Mouse (Mus musculus): Measurements from ENCODE around the gene Arhgef38. TPM values are rescaled to one million over a fixed set of nuclear protein-coding genes. Genes with fewer than 3 reads are reported as not detected.

The Arhgef38 gene
- total and polyA plus RNA-seq, 2 experiments from 2014 or later: 0.12 to 0.33 TPM

GRCm38 (mm10) chr3:133167550-133167949 lies 67.2 kb downstream of the Arhgef38 start:
- 86% methylated on average over 6 of the region's 6 CpGs for WGBS
- Histone ChIP-seq H3K27me3 (ENCODE audit: insufficient read depth, low read length) (no peaks in the 10 kb centered on the region), H3K9ac (no peak overlapping the region), H3K4me3 (ENCODE audit: low read depth, low read length) (no peak overlapping the region), H3K4me2 (ENCODE audit: low read depth) (no peak overlapping the region), H3K36me3 (ENCODE audit: insufficient read depth) (no peaks in the 10 kb centered on the region), H3K27ac (ENCODE audit: low read depth, low read length) (no peak overlapping the region), H3K9me3 (ENCODE audit: low read length) (no peaks in the 10 kb centered on the region), H3K4me1 (ENCODE audit: insufficient read depth) (no peaks in the 10 kb centered on the region)
- ATAC-seq (no peak), DNase-seq (no peak)
- no peak for TF ChIP-seq CTCF (IDR thresholded peaks at IDR 0.05; ENCODE audit: low read depth)

DNA sequence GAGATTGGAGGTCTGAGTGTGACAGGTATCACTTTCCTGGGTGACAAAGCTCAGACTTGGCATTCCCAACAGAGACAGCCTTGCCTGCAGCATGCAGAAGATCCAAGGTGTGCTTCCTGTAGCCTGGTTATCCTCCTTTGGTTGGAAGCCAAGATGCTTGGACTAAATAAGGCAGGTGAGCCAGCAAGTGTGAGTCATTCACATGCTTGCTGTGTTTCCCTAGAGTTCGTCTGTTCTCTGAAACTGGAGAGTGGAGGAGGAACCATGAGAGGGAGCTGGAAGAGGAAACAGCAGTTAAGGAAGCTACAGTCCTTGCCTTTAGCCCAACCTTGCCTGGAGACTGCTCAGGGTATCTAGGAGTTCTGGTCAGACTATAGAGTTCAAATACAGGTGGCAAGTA lies 69.6 kb downstream of the Arhgef38 start:
- Histone ChIP-seq H3K27ac (ENCODE audit: low read depth, low read length) (no peak overlapping the region), H3K36me3 (ENCODE audit: insufficient read depth) (no peaks in the 10 kb centered on the region), H3K4me3 (ENCODE audit: low read depth, low read length) (no peak overlapping the region), H3K9ac (no peak overlapping the region), H3K9me3 (ENCODE audit: low read length) (no peaks in the 10 kb centered on the region), H3K4me2 (ENCODE audit: low read depth) (no peak overlapping the region), H3K27me3 (ENCODE audit: insufficient read depth, low read length) (no peaks in the 10 kb centered on the region; the same call in 1 of the 2 replicates), H3K4me1 (ENCODE audit: insufficient read depth) (no peaks in the 10 kb centered on the region)
- no peak for DNase-seq
- TF ChIP-seq CTCF (IDR thresholded peaks at IDR 0.05; ENCODE audit: low read depth): no peak
- 44% methylated on average over 1 of the region's 1 CpGs for WGBS
- ATAC-seq: no peak

DNA sequence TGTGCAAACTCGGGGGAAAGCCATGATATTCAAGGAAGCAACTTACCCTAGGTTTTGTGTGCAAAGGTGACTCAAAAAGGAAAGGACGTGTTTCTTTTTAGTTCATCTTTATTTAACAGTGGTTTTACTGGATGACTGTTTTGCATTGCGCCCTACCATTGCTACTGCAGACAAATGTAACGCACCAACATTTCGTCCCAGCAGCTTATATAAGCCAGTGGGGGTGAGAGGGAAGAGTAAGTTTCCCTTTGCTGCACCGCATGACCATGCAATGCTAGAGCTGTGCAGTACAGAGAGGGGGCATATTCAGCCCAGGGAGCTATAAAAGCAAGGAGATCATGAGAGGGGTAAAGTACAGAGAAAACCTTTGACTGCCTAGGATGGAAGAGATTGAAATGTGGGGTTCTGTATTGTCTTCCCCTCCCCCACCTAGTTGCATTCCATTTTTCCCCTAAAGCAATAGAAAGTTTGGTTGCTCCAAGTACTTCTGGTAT lies 70.8 kb downstream of the Arhgef38 start:
- no peak overlapping the region for H3K4me2 ChIP-seq (ENCODE audit: low read depth)
- H3K9ac ChIP-seq: no peak overlapping the region
- no peak overlapping the region for H3K27ac ChIP-seq (ENCODE audit: low read depth, low read length)
- TF ChIP-seq CTCF (IDR thresholded peaks at IDR 0.05; ENCODE audit: low read depth): no peak
- H3K36me3 ChIP-seq (ENCODE audit: insufficient read depth): no peaks in the 10 kb centered on the region
- no peaks in the 10 kb centered on the region; the same call in 1 of the 2 replicates for H3K27me3 ChIP-seq (ENCODE audit: insufficient read depth, low read length)
- DNase-seq (no peak), ATAC-seq (no peak)
- H3K4me1 ChIP-seq (ENCODE audit: insufficient read depth): no peaks in the 10 kb centered on the region
- no peak overlapping the region for H3K4me3 ChIP-seq (ENCODE audit: low read depth, low read length)
- H3K9me3 ChIP-seq (ENCODE audit: low read length): no peaks in the 10 kb centered on the region
- 85% methylated on average over 6 of the region's 6 CpGs for WGBS

GRCm38 (mm10) chr3:133163174-133163573 lies 71.6 kb downstream of the Arhgef38 start:
- H3K27me3 ChIP-seq (ENCODE audit: insufficient read depth, low read length): no peaks in the 10 kb centered on the region; the same call in 1 of the 2 replicates
- DNase-seq (peak; percentile 67), ATAC-seq (peak; percentile 85)
- no peaks in the 10 kb centered on the region for H3K9me3 ChIP-seq (ENCODE audit: low read length)
- no peak overlapping the region for H3K4me2 ChIP-seq (ENCODE audit: low read depth)
- no peak for TF ChIP-seq CTCF (IDR thresholded peaks at IDR 0.05; ENCODE audit: low read depth)
- 37% methylated on average over 7 of the region's 7 CpGs for WGBS
- H3K4me3 ChIP-seq (ENCODE audit: low read depth, low read length): no peak overlapping the region
- H3K27ac ChIP-seq (ENCODE audit: low read depth, low read length): no peak overlapping the region
- H3K36me3 ChIP-seq (ENCODE audit: insufficient read depth): no peaks in the 10 kb centered on the region
- H3K4me1 ChIP-seq (ENCODE audit: insufficient read depth): no peaks in the 10 kb centered on the region
- no peak overlapping the region for H3K9ac ChIP-seq

DNA sequence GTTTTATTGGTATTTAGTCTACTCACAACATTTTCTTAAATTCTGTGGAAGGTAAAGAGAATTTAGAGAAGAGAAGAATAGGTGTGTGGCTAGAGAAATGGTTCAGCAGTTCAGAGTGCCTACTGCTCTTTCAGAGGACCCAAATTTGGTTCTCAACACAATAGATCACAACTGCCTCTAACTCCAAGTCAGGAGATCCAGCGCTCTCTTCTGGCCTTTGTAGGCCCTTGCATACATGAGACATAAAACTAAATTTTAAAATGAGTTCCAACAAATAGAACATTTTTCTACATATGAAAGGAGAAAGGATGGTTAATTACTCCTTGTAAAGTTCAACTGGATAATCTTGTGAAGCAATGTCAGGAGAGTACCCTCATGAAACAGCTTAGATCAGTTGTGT lies 73.3 kb downstream of the Arhgef38 start:
- no peak overlapping the region for H3K4me2 ChIP-seq (ENCODE audit: low read depth)
- H3K36me3 ChIP-seq (ENCODE audit: insufficient read depth): no peaks in the 10 kb centered on the region
- H3K27me3 ChIP-seq (ENCODE audit: insufficient read depth, low read length): no peaks in the 10 kb centered on the region; the same call in 1 of the 2 replicates
- WGBS: 84% methylated on average over 1 of the region's 1 CpGs
- TF ChIP-seq CTCF (IDR thresholded peaks at IDR 0.05; ENCODE audit: low read depth): no peak
- no peaks in the 10 kb centered on the region for H3K4me1 ChIP-seq (ENCODE audit: insufficient read depth)
- DNase-seq (no peak), ATAC-seq (no peak)
- no peak overlapping the region for H3K9ac ChIP-seq
- H3K27ac ChIP-seq (ENCODE audit: low read depth, low read length): no peak overlapping the region
- no peaks in the 10 kb centered on the region for H3K9me3 ChIP-seq (ENCODE audit: low read length)
- H3K4me3 ChIP-seq (ENCODE audit: low read depth, low read length): no peak overlapping the region

DNA sequence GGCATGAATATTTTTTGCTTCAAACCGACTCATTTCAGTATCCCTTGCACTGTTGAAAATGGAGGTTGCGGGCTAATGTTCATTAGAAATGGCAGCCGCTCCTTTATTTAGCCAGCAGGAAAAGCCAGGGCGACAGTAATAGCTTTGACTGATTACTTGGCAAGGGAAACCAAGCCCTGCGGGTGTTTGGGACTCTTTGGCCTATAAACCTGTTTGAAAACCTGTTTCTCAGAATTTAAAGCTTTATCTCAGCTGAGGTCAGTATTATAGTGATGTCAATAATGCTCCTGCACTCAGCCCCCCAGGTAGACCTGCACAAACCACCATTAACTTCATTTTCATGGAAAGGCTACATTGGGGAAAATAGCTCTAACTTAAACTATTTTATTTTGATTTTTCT lies 76.5 kb downstream of the Arhgef38 start:
- ATAC-seq (no peak), DNase-seq (no peak)
- H3K9me3 ChIP-seq (ENCODE audit: low read length): no peaks in the 10 kb centered on the region
- H3K4me1 ChIP-seq (ENCODE audit: insufficient read depth): no peaks in the 10 kb centered on the region
- H3K9ac ChIP-seq: no peak overlapping the region
- no peak for TF ChIP-seq CTCF (IDR thresholded peaks at IDR 0.05; ENCODE audit: low read depth)
- whole genome bisulfite sequencing: 70% methylated on average over 5 of the region's 5 CpGs
- H3K4me2 ChIP-seq (ENCODE audit: low read depth): no peak overlapping the region
- no peak overlapping the region for H3K4me3 ChIP-seq (ENCODE audit: low read depth, low read length)
- H3K36me3 ChIP-seq (ENCODE audit: insufficient read depth): no peaks in the 10 kb centered on the region
- H3K27ac ChIP-seq (ENCODE audit: low read depth, low read length): no peak overlapping the region
- no peaks in the 10 kb centered on the region; the same call in 1 of the 2 replicates for H3K27me3 ChIP-seq (ENCODE audit: insufficient read depth, low read length)

GRCm38 (mm10) chr3:133154683-133155082 lies 80.1 kb downstream of the Arhgef38 start:
- DNase-seq (peak; percentile 66), ATAC-seq (peak; percentile 97)
- Histone ChIP-seq H3K4me1 (ENCODE audit: insufficient read depth) (no peaks in the 10 kb centered on the region), H3K9ac (0 out of 2 replicates have a peak overlapping the region, but pooled peaks have one; percentile 6), H3K27ac (ENCODE audit: low read depth, low read length) (peak overlapping the region; percentile 57), H3K9me3 (ENCODE audit: low read length) (no peaks in the 10 kb centered on the region), H3K4me2 (ENCODE audit: low read depth) (no peak overlapping the region), H3K4me3 (ENCODE audit: low read depth, low read length) (no peak overlapping the region), H3K36me3 (ENCODE audit: insufficient read depth) (no peaks in the 10 kb centered on the region), H3K27me3 (ENCODE audit: insufficient read depth, low read length) (no peaks in the 10 kb centered on the region)
- no peak for TF ChIP-seq CTCF (IDR thresholded peaks at IDR 0.05; ENCODE audit: low read depth)
- 49% methylated on average over 8 of the region's 8 CpGs for WGBS
